Mouse (Mus musculus) bone marrow, adult 2 months (tissue): Measurements from ENCODE around the gene 1700037H04Rik.

ENCODE experiments used
- CTCF ChIP-seq: fragments of 200-500 bp; IDR thresholded peaks from 2 replicates; pipeline ENCODE4 v1.5.1; 2011; ENCODE audit warnings: low read length, control low read depth; ENCODE audit not compliant: control insufficient read depth, insufficient read depth
- POLR2A ChIP-seq: fragments of 200-500 bp; IDR thresholded peaks from 2 replicates; pipeline ENCODE4 v1.6.1; 2011; ENCODE audit warnings: low read depth, mild to moderate bottlenecking, control low read depth, low read length, borderline replicate concordance; ENCODE audit not compliant: control insufficient read depth

DNA sequence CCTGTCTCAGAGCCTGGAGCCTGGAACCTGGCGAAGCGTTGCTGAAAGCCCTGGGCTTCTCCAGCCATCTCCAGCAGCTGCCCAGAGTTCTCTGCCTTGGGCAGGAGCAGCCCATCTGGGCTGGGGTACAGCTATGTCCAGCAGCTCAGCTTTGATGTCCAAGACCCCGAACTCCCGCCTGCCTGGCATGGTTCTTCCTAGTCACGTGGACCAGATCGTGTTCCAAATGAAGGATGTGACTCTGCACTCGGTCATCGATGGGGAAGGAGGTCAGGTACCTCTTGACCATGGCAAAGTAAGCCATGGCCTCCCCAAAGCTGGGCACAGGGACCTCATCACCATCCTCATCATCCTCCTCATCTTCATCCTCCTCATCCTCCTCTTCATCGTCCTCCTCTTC is 18.1 kb upstream of the 1700037H04Rik start:
- no peak for TF ChIP-seq CTCF
- TF ChIP-seq POLR2A: no peak
